Mouse (Mus musculus) neural tube, embryonic 14.5 days (tissue): ENCODE measurements around the gene Bcorl1. TPM values are rescaled to one million over a fixed set of nuclear protein-coding genes. Genes with fewer than 3 reads are reported as not detected.

Source experiments
- ATAC-seq: fragments of 200-750 bp; cut with Nextera tagmentation; 2 replicates; pipeline ENCODE4 v1.8.0; 2017; ENCODE audit warnings: low read depth, mild to moderate bottlenecking, moderate TSS enrichment, moderate library complexity
- H3K27ac ChIP-seq: fragments of 300-500 bp; sonication (generic); 2 replicates; pipeline ENCODE4 v1.5.1; 2014; ENCODE audit warnings: low read depth, mild to moderate bottlenecking, control low read depth, low read length, moderate library complexity, mixed read lengths
- H3K27me3 ChIP-seq: fragments of 300-500 bp; sonication (generic); 2 replicates; pipeline ENCODE4 v1.6.1; 2014; ENCODE audit warnings: low read length; ENCODE audit not compliant: control insufficient read depth, insufficient read depth
- H3K36me3 ChIP-seq: fragments of 300-500 bp; sonication (generic); 2 replicates; pipeline ENCODE4 v1.6.1; 2014; ENCODE audit warnings: low read length, mixed read lengths; ENCODE audit not compliant: control insufficient read depth, insufficient read depth
- H3K4me1 ChIP-seq: fragments of 300-500 bp; sonication (generic); 2 replicates; pipeline ENCODE4 v1.6.1; 2014; ENCODE audit warnings: low read length; ENCODE audit not compliant: control insufficient read depth, insufficient read depth
- H3K4me2 ChIP-seq: fragments of 300-500 bp; sonication (generic); 2 replicates; pipeline ENCODE4 v1.6.1; 2014; ENCODE audit warnings: mild to moderate bottlenecking, low read depth, low read length, control low read depth
- H3K4me3 ChIP-seq: fragments of 300-500 bp; sonication (generic); 2 replicates; pipeline ENCODE4 v1.5.1; 2014; ENCODE audit warnings: low read depth, low read length, control low read depth, mixed read lengths
- H3K9ac ChIP-seq: fragments of 300-500 bp; sonication (generic); replicated peaks from 2 replicates; pipeline ENCODE4 v1.6.1; 2014; ENCODE audit warnings: low read depth, mild to moderate bottlenecking, control low read depth, low read length, mixed read lengths
- H3K9me3 ChIP-seq: fragments of 300-500 bp; sonication (generic); 2 replicates; pipeline ENCODE4 v1.6.1; 2016; ENCODE audit warnings: low read length; ENCODE audit not compliant: control insufficient read depth
- WGBS: fragments of 180-500 bp; shearing (Covaris S2); extraction: QIAGEN DNeasy Blood & Tissue Kit; methylation state at CpG from one replicate; pipeline ENCODE4 v1.1.7; 2014; 5-methylcytosine and 5-hydroxymethylcytosine counted together
- polyA plus RNA-seq: library from polyadenylated mRNA; unstranded; fragments of >200 nt; fragmentation: Nextera tagmentation; extraction: Ambion mirVana; gene quantifications from 2 replicates; pipeline ENCODE4 v1.2.1, GENCODE M21; 2014

Bcorl1 gene
- polyA plus RNA-seq, 1 experiment from 2014 or later, result 6.9 TPM

DNA sequence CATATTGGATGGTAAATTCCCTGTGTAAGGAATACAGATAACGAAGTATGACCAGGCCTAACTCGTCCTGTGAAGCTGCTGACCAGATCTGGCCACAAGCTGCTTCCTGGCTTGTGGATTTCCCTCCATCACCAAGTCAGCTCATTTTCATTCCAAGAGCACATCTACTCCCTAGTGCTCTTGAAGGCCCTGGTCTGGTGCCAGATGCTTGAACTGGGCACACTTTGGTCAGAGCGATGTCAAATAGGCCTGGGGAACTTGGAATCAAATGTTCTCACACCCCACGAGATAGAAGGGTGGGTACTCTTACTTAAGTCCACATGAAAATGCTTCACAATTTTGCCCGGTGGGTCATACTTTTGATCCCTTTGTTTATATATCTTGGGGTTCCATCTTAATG is 73.1 kb downstream of the Bcorl1 start:
- Histone ChIP-seq H3K4me3 (no peak overlapping the region), H3K4me1 (no peaks in the 10 kb centered on the region), H3K27me3 (no peaks in the 10 kb centered on the region), H3K27ac (no peak overlapping the region), H3K4me2 (no peak overlapping the region), H3K9ac (no peak overlapping the region), H3K9me3 (no peaks in the 10 kb centered on the region), H3K36me3 (no peaks in the 10 kb centered on the region)
- ATAC-seq, result no peak
- WGBS, result 82% methylated on average over 5 of the region's 5 CpGs

DNA sequence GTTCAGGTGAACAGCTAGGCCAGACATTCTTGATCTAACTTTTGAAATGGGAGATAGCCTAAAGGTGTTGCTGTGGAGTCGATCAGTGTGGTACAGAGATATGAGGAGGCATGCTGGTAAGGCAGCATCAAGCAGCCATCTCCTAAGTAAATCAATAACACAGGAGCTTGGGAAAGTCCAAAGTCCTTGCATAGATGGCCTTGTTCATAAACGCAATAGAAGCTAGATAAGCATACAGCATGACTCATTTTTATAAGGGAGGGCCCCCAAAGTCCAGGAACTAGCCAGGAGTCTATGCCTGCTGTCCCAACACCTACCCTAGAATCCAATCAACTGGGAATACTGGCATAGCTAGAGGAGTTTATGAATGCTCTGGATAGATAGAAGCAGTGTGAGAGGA is 77.3 kb downstream of the Bcorl1 start:
- Histone ChIP-seq H3K27ac (no peak overlapping the region), H3K4me3 (no peak overlapping the region), H3K9me3 (no peaks in the 10 kb centered on the region), H3K4me1 (no peaks in the 10 kb centered on the region), H3K36me3 (no peaks in the 10 kb centered on the region), H3K4me2 (no peak overlapping the region), H3K27me3 (no peaks in the 10 kb centered on the region), H3K9ac (no peak overlapping the region)
- no peak for ATAC-seq
- 86% methylated on average over 2 of the region's 2 CpGs for WGBS

DNA sequence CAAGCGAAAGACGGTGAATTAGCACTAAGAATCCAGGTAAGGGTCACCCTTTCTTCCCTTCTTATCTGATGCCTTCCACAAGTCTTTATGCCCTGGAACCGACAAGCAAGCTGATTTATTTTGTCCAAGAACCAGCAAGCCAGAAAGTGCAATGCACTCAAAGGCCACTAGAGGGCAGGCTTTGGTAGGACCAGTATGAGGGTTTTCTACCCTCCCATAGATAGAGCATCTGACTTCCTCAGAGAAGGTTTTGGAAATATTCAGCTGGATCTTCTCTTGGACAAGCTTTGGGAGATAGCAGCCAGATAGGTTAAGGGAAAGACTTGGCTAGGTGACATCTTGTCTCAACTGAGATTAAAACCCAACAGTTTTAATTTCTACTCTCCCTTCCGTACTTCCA is 81.8 kb downstream of the Bcorl1 start:
- H3K27ac ChIP-seq, result no peak overlapping the region
- no peaks in the 10 kb centered on the region for H3K27me3 ChIP-seq
- no peaks in the 10 kb centered on the region for H3K36me3 ChIP-seq
- H3K9me3 ChIP-seq, result no peaks in the 10 kb centered on the region
- H3K4me2 ChIP-seq, result no peak overlapping the region
- no peak overlapping the region for H3K4me3 ChIP-seq
- no peak overlapping the region for H3K9ac ChIP-seq
- no peak for ATAC-seq
- WGBS, result 45% methylated on average over 4 of the region's 4 CpGs
- no peaks in the 10 kb centered on the region for H3K4me1 ChIP-seq

DNA sequence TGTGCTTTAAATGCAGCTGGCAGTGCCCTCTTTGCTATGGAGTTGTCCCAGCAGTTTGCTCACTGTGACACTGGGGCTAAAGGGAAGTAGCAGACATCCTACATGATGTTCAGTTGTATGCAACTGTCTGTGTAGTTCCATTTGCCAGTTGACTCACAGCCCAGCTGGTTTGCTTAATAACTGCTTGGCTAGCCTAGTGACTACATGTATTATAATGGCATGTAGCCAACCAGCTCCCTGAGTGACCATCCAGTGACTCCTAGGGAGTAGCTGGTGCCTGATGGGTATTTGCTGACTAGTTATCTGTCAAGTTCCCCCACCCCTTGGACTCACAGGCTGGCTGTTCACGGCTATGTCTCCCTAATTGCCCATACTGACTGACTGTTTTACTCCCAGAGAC is 82.5 kb downstream of the Bcorl1 start:
- Histone ChIP-seq H3K9ac (no peak overlapping the region), H3K36me3 (no peaks in the 10 kb centered on the region), H3K27ac (no peak overlapping the region), H3K4me2 (no peak overlapping the region), H3K9me3 (no peaks in the 10 kb centered on the region), H3K4me1 (no peaks in the 10 kb centered on the region), H3K4me3 (no peak overlapping the region), H3K27me3 (no peaks in the 10 kb centered on the region)
- no peak for ATAC-seq
- 69% methylated on average over 1 of the region's 1 CpGs for WGBS

DNA sequence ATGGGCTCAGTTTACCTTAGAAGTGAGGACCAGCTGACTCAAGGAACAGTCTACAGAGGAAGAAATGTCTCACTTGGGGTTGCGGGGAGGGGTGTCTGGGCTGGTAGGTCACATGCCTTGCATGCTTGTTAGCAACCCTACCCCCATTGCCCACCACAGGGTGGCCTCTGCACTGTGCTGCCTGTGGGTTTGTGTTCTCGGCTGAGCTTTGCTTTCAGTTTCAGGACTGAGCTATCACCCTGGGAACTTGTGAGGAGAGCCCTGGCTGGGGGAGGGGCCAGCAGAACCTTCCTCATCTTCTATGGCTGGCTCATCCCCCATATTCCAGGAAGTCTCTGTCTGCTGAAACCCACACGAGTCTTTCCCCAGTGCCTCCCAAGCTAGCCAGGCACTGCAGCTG is 83.4 kb downstream of the Bcorl1 start:
- Histone ChIP-seq H3K9me3 (no peaks in the 10 kb centered on the region), H3K4me2 (no peak overlapping the region), H3K4me3 (no peak overlapping the region), H3K27ac (no peak overlapping the region), H3K36me3 (no peaks in the 10 kb centered on the region), H3K9ac (no peak overlapping the region), H3K4me1 (no peaks in the 10 kb centered on the region), H3K27me3 (no peaks in the 10 kb centered on the region)
- WGBS, result 50% methylated on average over 3 of the region's 3 CpGs
- no peak for ATAC-seq

DNA sequence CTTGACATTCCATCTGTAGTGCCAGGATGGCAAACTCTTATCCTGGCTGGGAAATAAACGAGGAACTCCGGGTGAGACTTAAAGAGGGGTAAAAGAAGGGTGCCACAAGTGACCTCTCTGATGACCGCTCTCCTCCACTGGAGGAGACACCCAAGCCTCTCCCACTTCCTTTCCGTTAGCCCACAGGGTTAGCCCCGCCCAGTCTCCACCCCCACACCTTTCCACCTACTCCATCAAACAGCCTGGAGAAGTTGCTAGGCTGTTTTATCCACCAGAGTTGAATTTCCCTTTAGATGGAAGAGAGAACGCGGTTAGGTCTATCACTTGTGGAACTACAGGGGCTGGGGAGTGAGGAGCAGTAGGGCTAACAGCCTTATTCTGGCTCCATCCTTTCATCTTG is 84.1 kb downstream of the Bcorl1 start:
- Histone ChIP-seq H3K4me3 (no peak overlapping the region), H3K4me2 (no peak overlapping the region), H3K9me3 (no peaks in the 10 kb centered on the region), H3K36me3 (no peaks in the 10 kb centered on the region), H3K9ac (no peak overlapping the region), H3K27ac (no peak overlapping the region), H3K4me1 (no peaks in the 10 kb centered on the region), H3K27me3 (no peaks in the 10 kb centered on the region)
- 74% methylated on average over 7 of the region's 7 CpGs for WGBS
- ATAC-seq, result no peak

DNA sequence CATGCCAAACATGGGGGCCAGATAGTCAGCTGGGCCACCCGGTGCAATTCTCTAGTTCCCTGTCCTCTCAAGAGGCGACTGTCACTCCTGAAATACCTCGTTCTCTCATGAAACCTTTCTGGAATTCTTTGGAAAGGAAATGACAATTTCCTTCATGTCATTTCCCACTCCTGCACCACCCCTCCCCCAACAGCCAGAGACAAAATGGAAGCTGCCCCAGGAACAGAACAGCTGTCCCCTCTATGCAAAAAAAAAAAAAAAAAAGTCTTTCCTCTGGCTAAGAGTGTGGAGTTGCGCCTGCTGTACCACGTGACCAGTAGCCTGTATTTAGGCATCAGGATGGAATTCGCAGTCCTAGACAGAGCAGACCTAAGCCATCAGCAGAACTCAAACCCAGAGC is 87.1 kb downstream of the Bcorl1 start:
- H3K9me3 ChIP-seq, result no peaks in the 10 kb centered on the region
- no peaks in the 10 kb centered on the region for H3K36me3 ChIP-seq
- H3K4me1 ChIP-seq, result no peaks in the 10 kb centered on the region
- H3K9ac ChIP-seq, result no peak overlapping the region
- no peaks in the 10 kb centered on the region for H3K27me3 ChIP-seq
- WGBS, result 72% methylated on average over 6 of the region's 6 CpGs
- no peak overlapping the region for H3K4me3 ChIP-seq
- H3K4me2 ChIP-seq, result no peak overlapping the region
- H3K27ac ChIP-seq, result no peak overlapping the region
- ATAC-seq, result no peak

DNA sequence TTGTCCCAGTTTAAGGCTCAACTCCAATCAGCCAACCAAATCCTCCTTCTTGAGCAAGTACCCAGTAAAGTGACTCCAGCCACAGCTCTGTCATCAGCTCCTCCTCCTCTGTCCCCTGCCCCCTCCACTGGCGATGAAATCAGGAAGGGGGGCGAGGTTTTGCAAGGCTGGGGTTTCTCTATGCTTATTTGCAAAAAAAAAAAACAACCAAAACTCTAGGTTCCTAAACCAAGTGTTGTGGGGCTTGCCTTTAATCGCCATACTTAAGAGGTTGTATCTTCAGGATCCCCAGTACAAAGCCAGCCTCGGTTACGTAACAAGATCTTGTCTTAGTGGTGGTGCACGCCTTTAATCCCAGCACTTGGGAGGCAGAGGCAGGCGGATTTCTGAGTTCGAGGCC is 87.5 kb downstream of the Bcorl1 start:
- 86% methylated on average over 8 of the region's 8 CpGs for WGBS

DNA sequence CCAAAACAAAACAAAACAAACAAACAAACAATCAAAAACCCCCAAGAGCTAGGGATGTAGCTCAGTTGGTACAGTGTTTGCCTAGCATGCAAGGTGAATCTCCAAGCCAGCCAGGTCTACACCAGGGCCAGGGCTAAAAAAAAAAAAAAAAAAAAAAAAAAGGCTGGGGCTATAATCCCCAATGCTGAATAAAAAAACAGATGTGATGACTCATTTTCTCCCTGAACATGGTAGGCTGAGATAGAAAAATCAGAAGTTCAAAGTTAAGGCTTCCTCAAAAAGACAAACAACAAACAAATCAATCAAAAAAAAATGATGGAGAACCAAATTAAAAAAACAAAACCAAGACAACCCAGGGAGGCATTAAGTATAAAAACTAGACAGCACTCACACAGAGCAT is 87.9 kb downstream of the Bcorl1 start:
- Histone ChIP-seq H3K9me3 (no peaks in the 10 kb centered on the region), H3K4me2 (no peak overlapping the region), H3K4me3 (no peak overlapping the region), H3K27ac (no peak overlapping the region), H3K36me3 (no peaks in the 10 kb centered on the region), H3K4me1 (no peaks in the 10 kb centered on the region), H3K9ac (no peak overlapping the region), H3K27me3 (no peaks in the 10 kb centered on the region)
- ATAC-seq, result no peak

More for the DNA sequence above, 87.5 kb downstream of the Bcorl1 start:
- Histone ChIP-seq H3K27ac (no peak overlapping the region), H3K36me3 (no peaks in the 10 kb centered on the region), H3K9ac (no peak overlapping the region), H3K9me3 (no peaks in the 10 kb centered on the region), H3K4me2 (no peak overlapping the region), H3K4me3 (no peak overlapping the region), H3K4me1 (no peaks in the 10 kb centered on the region), H3K27me3 (no peaks in the 10 kb centered on the region)
- no peak for ATAC-seq

DNA sequence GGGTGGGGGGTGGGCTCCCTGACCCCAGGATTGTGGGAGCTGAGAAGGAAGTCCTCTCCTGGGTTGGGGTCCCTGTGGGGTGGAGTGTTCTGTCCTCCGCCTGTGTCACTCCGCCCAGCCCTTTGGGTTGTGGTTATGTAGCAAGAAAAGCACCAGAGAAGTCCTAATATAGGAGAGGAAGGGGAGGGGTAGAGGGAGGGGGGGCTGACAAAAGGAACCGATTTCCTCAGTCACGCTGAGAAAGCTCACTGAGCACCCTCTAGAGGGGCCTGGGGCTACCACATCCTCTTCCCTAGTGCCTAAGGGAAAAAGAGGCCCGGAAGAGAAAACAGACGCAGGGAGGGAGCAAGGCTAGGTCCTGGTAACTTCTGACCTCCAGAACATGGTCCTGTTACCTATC is 88.4 kb downstream of the Bcorl1 start:
- Histone ChIP-seq H3K9ac (no peak overlapping the region), H3K4me3 (no peak overlapping the region), H3K27me3 (no peaks in the 10 kb centered on the region), H3K36me3 (no peaks in the 10 kb centered on the region), H3K27ac (no peak overlapping the region), H3K9me3 (no peaks in the 10 kb centered on the region), H3K4me2 (no peak overlapping the region), H3K4me1 (no peaks in the 10 kb centered on the region)
- WGBS, result 39% methylated on average over 6 of the region's 6 CpGs
- ATAC-seq, result no peak
